Mouse (Mus musculus) layer of hippocampus, adult 18-20 months (tissue): Measurements from ENCODE around the gene Gk5. TPM values are rescaled to one million over a fixed set of nuclear protein-coding genes. Genes with fewer than 3 reads are reported as not detected.

Experiments
- DNase-seq, 2 experiments: peaks; one replicate each; pipeline ENCODE4 v3.0.0; 2022; ENCODE audit warnings: low spot score in 2 of 2
- total RNA-seq, 2 experiments: library from RNA; stranded (reverse); gene quantifications; 2 replicates each; pipeline ENCODE4 v1.2.3; 2021

Gene Gk5
- total RNA-seq, 2 experiments from 2014 or later: 3.3 TPM

- no peak for DNase-seq
Measured at GRCm38 (mm10) chr9:96220419-96220818, 101.3 kb downstream of the Gk5 start.

GRCm38 (mm10) chr9:96223302-96223701 lies 104.1 kb downstream of the Gk5 start:
- no peak for DNase-seq

GRCm38 (mm10) chr9:96228285-96228684 lies 109.1 kb downstream of the Gk5 start:
- DNase-seq: no peak

- DNase-seq: no peak
Measured at GRCm38 (mm10) chr9:96230271-96230670, 111.1 kb downstream of the Gk5 start.

Other genes with a start within 250 kb of the Gk5 start
- gene Xrn1, start 164.6 kb upstream of the Gk5 start, total RNA-seq: 10 to 100 TPM; 27.2 to 28.8 TPM
- gene Tfdp2, start 76.9 kb downstream of the Gk5 start, total RNA-seq: 10 to 100 TPM; 40.6 to 46.4 TPM
- gene Atp1b3, start 245.1 kb downstream of the Gk5 start, total RNA-seq: 10 to 100 TPM; 82.1 to 83.8 TPM